Mouse (Mus musculus): ENCODE data around the gene Fopnl.

DNA sequence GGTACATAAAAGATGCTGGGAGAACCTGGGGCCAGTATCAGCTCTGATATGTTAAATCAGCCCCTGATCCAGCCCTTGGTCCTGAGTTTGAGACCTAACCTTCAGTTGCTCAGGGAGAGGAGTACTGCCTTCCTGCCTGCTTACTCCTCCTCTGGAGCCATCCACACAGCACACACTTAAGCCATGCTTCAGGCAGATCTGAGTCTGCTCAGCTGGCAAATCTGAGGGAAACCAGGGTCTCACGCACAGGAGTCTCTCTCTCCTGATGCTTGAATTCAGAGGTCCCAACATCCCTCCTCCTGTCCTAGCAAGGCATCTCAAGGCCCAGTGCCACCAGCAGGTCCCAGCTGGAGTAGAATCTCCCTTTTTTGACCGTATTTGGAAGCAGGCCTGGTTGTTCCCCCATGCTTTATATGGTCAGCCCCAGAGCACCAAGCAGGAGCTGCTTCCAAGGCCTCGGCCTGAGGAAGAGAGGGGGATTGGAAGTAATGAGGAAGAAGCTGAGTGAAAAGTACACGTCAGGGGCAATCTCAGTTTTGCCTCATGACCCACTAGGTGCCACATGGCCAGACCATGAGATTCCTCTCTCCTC lies 44.7 kb downstream of the Fopnl start:
- TF ChIP-seq CTCF (IDR thresholded peaks at IDR 0.05; ENCODE audit: low read depth) (no peak), EP300 (optimal IDR thresholded peaks at IDR 0.05) (no peak)

Measured in stomach, postnatal 0 days (tissue).